Mouse (Mus musculus): ENCODE results near the gene Ric8a.

The Ric8a gene

GRCm38 (mm10) chr7:140856785-140857549 is at the start of gene Ric8a:
Ric8a (plus strand) TSS chr7:140856957.
- DNase-seq = peak; percentile 94 to 96

- DNase-seq = no peak
These were observed 46.3 kb upstream of the Ric8a start for GRCm38 (mm10) chr7:140810496-140810895.

GRCm38 (mm10) chr7:140811714-140812113 is 45.0 kb upstream of the Ric8a start:
- DNase-seq = no peak

- no peak for DNase-seq
These were observed 43.9 kb upstream of the Ric8a start for GRCm38 (mm10) chr7:140812850-140813249.

GRCm38 (mm10) chr7:140820173-140820572 is 36.6 kb upstream of the Ric8a start:
- no peak for DNase-seq

GRCm38 (mm10) chr7:140821305-140821652 is 35.5 kb upstream of the Ric8a start:
- DNase-seq = no peak

- DNase-seq = peak; percentile 31 to 32
These were observed 35.0 kb upstream of the Ric8a start, which contains the start of gene Zfp941 for GRCm38 (mm10) chr7:140821653-140822329. Zfp941 (minus strand) TSS chr7:140822178.

- no peak for DNase-seq
These were observed 34.0 kb upstream of the Ric8a start for GRCm38 (mm10) chr7:140822731-140823130.

GRCm38 (mm10) chr7:140828171-140828881 is 28.4 kb upstream of the Ric8a start:
- peak; percentile 52 to 71 for DNase-seq

GRCm38 (mm10) chr7:140831447-140831846 is 25.3 kb upstream of the Ric8a start:
- DNase-seq = no peak

- DNase-seq = no peak
These were observed 23.4 kb upstream of the Ric8a start for GRCm38 (mm10) chr7:140833341-140833740.

GRCm38 (mm10) chr7:140834968-140835757 is 21.6 kb upstream of the Ric8a start, which contains the start of gene Urah:
Urah (plus strand) TSS chr7:140835018.
- DNase-seq = peak; percentile 74 to 84

- no peak for DNase-seq
These were observed 21.0 kb upstream of the Ric8a start for GRCm38 (mm10) chr7:140835758-140836087.

- no peak for DNase-seq
These were observed 20.3 kb upstream of the Ric8a start for GRCm38 (mm10) chr7:140836243-140837115.

GRCm38 (mm10) chr7:140839556-140839955 is 17.2 kb upstream of the Ric8a start:
- DNase-seq = no peak

GRCm38 (mm10) chr7:140840750-140841735 is 15.7 kb upstream of the Ric8a start:
- DNase-seq = peak; percentile 2 to 28

- no peak for DNase-seq
These were observed 13.0 kb upstream of the Ric8a start for GRCm38 (mm10) chr7:140843806-140844205.

- DNase-seq = peak; percentile 90 to 93
These were observed 11.7 kb upstream of the Ric8a start, which contains the start of gene Scgb1c1 for GRCm38 (mm10) chr7:140844905-140845665. Scgb1c1 (plus strand) TSS chr7:140845547.

GRCm38 (mm10) chr7:140845683-140846082 is 11.1 kb upstream of the Ric8a start:
- peak in 1 of 2 experiments; percentile 20 for DNase-seq

GRCm38 (mm10) chr7:140846676-140847075 is 10.1 kb upstream of the Ric8a start:
- DNase-seq = no peak

Measured in lung, adult 18-20 months (tissue).